ENCODE assay signal across 10 mouse cellular contexts in genomic region chr4:133658729-133659128, GRCm38 (mm10). TPM values are rescaled to one million over a fixed set of nuclear protein-coding genes. Genes with fewer than 3 reads are reported as not detected.
DNase-seq lines count a peak whose midpoint lies in the region; ATAC-seq and TF ChIP-seq lines count a peak whose summit lies in the region.
"Had no signal": no experiment of that assay in that cellular context is flagged by ENCODE, and none has a peak within 500 bp of the region (broad histone marks: within the 10 kb centered on the region; RNA-seq: fewer than 3 reads in every experiment).

No protein-coding gene starts in this region.

- H3K27ac ChIP-seq in kidney, embryonic 15.5 days, result peak overlapping the region; percentile 99
- peak overlapping the region; percentile 99 for H3K27ac ChIP-seq in ES-Bruce4 (ENCODE audit: insufficient read depth, low read length)
- peak overlapping the region; percentile 99 for H3K27ac ChIP-seq in bone marrow macrophage, adult 2 months (ENCODE audit: insufficient read depth, low read depth, low read length)
- peak overlapping the region; percentile 93; the same call in 1 of the 2 replicates for H3K27ac ChIP-seq in limb, embryonic 15.5 days

- DNase-seq in kidney, postnatal 14 days, result no peak
- DNase-seq in gastrocnemius, postnatal 25 days, result no peak
- DNase-seq in embryo, embryonic 11 days, result no peak
- no peak for DNase-seq in adrenal gland, postnatal 14 days

- peaks cover 15% of the 10 kb centered on the region for H3K36me3 ChIP-seq in kidney, embryonic 15.5 days
- no peaks in the 10 kb centered on the region for H3K36me3 ChIP-seq in ES-Bruce4 (ENCODE audit: control insufficient read depth, insufficient read depth, low read length, poor library complexity, severe bottlenecking)
- H3K36me3 ChIP-seq in limb, embryonic 15.5 days, result peaks cover 9% of the 10 kb centered on the region; the same call in 1 of the 2 replicates

- peak; percentile 92 for TF ChIP-seq EP300 in ES-Bruce4 (IDR thresholded peaks at IDR 0.05; ENCODE audit: insufficient read depth, low read depth, low read length)

- WGBS in kidney, embryonic 15.5 days, result 41% methylated on average over 2 of the region's 2 CpGs
- 36% methylated on average over 2 of the region's 2 CpGs for WGBS in limb, embryonic 15.5 days

- H3K4me3 ChIP-seq in kidney, embryonic 15.5 days (replicated peaks), result no peak overlapping the region
- H3K4me3 ChIP-seq in ES-Bruce4 (ENCODE audit: low read depth, low read length), result peak overlapping the region; percentile 39
- H3K4me3 ChIP-seq in bone marrow macrophage, adult 2 months (ENCODE audit: insufficient read depth, low read length), result peak overlapping the region; percentile 59
- H3K4me3 ChIP-seq in limb, embryonic 15.5 days, result no peak overlapping the region

- no peaks in the 10 kb centered on the region for H3K27me3 ChIP-seq in kidney, embryonic 15.5 days
- H3K27me3 ChIP-seq in ES-Bruce4 (ENCODE audit: control insufficient read depth, insufficient read depth, low read length, poor library complexity, severe bottlenecking), result no peaks in the 10 kb centered on the region
- H3K27me3 ChIP-seq in limb, embryonic 15.5 days, result no peaks in the 10 kb centered on the region
- H3K27me3 ChIP-seq: megakaryocyte, embryonic 14.5 days; Patski had no signal

- no peak for TF ChIP-seq POLR2A in ES-Bruce4 (IDR thresholded peaks at IDR 0.05; ENCODE audit: insufficient read depth, low read length)
- TF ChIP-seq POLR2A in bone marrow macrophage, adult 2 months (IDR thresholded peaks at IDR 0.05; ENCODE audit: borderline replicate concordance, low read depth, low read length), result no peak

- no peaks in the 10 kb centered on the region for H3K9me3 ChIP-seq in kidney, embryonic 15.5 days (replicated peaks)
- H3K9me3 ChIP-seq in ES-Bruce4 (replicated peaks; ENCODE audit: control insufficient read depth, insufficient read depth, low read length, poor library complexity, severe bottlenecking), result no peaks in the 10 kb centered on the region
- H3K9me3 ChIP-seq in limb, embryonic 15.5 days, result no peaks in the 10 kb centered on the region
- H3K9me3 ChIP-seq: megakaryocyte, embryonic 14.5 days had no signal

- peaks cover 61% of the 10 kb centered on the region for H3K4me1 ChIP-seq in kidney, embryonic 15.5 days
- H3K4me1 ChIP-seq in ES-Bruce4 (ENCODE audit: control insufficient read depth, insufficient read depth, low read length), result no peaks in the 10 kb centered on the region
- peaks cover 29% of the 10 kb centered on the region for H3K4me1 ChIP-seq in bone marrow macrophage, adult 2 months (ENCODE audit: control insufficient read depth, insufficient read depth, low read length)
- H3K4me1 ChIP-seq in limb, embryonic 15.5 days, result peaks cover 36% of the 10 kb centered on the region

- no peak for TF ChIP-seq CTCF in ES-Bruce4 (IDR thresholded peaks at IDR 0.05; ENCODE audit: low read depth, low read length)
- no peak for TF ChIP-seq CTCF in bone marrow macrophage, adult 2 months (IDR thresholded peaks at IDR 0.05; ENCODE audit: low read depth, low read length)

- ATAC-seq in kidney, embryonic 15.5 days (replicated peaks; ENCODE audit: low FRiP score), result no peak
- ATAC-seq in limb, embryonic 15.5 days (ENCODE audit: insufficient number of reproducible peaks, low FRiP score, low TSS enrichment, low read depth), result no peak
- ATAC-seq: Patski had no signal

- H3K9ac ChIP-seq in kidney, embryonic 15.5 days, result no peak overlapping the region
- peak overlapping the region; percentile 37 for H3K9ac ChIP-seq in ES-Bruce4 (ENCODE audit: low read depth, poor library complexity, severe bottlenecking)
- no peak overlapping the region for H3K9ac ChIP-seq in limb, embryonic 15.5 days

- H3K4me2 ChIP-seq in kidney, embryonic 15.5 days, result peak overlapping the region; percentile 63
- H3K4me2 ChIP-seq in limb, embryonic 15.5 days, result no peak overlapping the region

RNA-seq across cellular contexts. Expression of gene Zdhhc18, which starts 8.8 kb away (rescaled TPM):
- 2.5 and 3.8 TPM in 2 replicates for polyA plus RNA-seq in kidney, embryonic 15.5 days (2015; fragmentation: Nextera tagmentation; extraction: Ambion mirVana)
- polyA plus RNA-seq in ES-Bruce4 (2011; ENCODE audit: insufficient read depth, insufficient read length, low read depth, missing spikeins), result 34.4 and 43.8 TPM in 2 replicates
- polyA plus RNA-seq in bone marrow macrophage, adult 2 months (2012; ENCODE audit: insufficient read depth, insufficient read length, missing spikeins), result 19.4 and 27.4 TPM in 2 replicates
- polyA plus RNA-seq in limb, embryonic 15.5 days (2015; fragmentation: Nextera tagmentation; extraction: Ambion mirVana), result 2.9 and 3.6 TPM in 2 replicates
- 10 to 100 TPM; 22.9 to 24.3 TPM for total RNA-seq in gastrocnemius, postnatal 25 days (2021)
- total RNA-seq in adrenal gland, postnatal 14 days (2021), result 16.9 and 29.9 TPM in 2 replicates

RNA-seq across cellular contexts. Expression of gene Pigv, which starts 13.7 kb away (rescaled TPM):
- 19.9 and 20.2 TPM in 2 replicates for polyA plus RNA-seq in kidney, embryonic 15.5 days (2015; fragmentation: Nextera tagmentation; extraction: Ambion mirVana)
- polyA plus RNA-seq in ES-Bruce4 (2011; ENCODE audit: insufficient read depth, insufficient read length, low read depth, missing spikeins), result 12.8 and 15.2 TPM in 2 replicates
- 15.5 and 16.6 TPM in 2 replicates for polyA plus RNA-seq in bone marrow macrophage, adult 2 months (2012; ENCODE audit: insufficient read depth, insufficient read length, missing spikeins)
- polyA plus RNA-seq in limb, embryonic 15.5 days (2015; fragmentation: Nextera tagmentation; extraction: Ambion mirVana), result 14.6 and 15.3 TPM in 2 replicates
- 1 to 10 TPM; 8.3 to 9.6 TPM for total RNA-seq in gastrocnemius, postnatal 25 days (2021)
- total RNA-seq in adrenal gland, postnatal 14 days (2021), result 13.9 and 17.2 TPM in 2 replicates

RNA-seq across cellular contexts. Expression of gene Sfn, which starts 56.8 kb away (rescaled TPM):
- polyA plus RNA-seq in kidney, embryonic 15.5 days (2015; fragmentation: Nextera tagmentation; extraction: Ambion mirVana), result 9.8 and 13.3 TPM in 2 replicates
- 250 and 292 TPM in 2 replicates for polyA plus RNA-seq in ES-Bruce4 (2011; ENCODE audit: insufficient read depth, insufficient read length, low read depth, missing spikeins)
- 2.5 and 3.3 TPM in 2 replicates for polyA plus RNA-seq in bone marrow macrophage, adult 2 months (2012; ENCODE audit: insufficient read depth, insufficient read length, missing spikeins)
- 499 and 506 TPM in 2 replicates for polyA plus RNA-seq in limb, embryonic 15.5 days (2015; fragmentation: Nextera tagmentation; extraction: Ambion mirVana)
- total RNA-seq in gastrocnemius, postnatal 25 days (2021), result 1 to 10 TPM; 1.1 to 1.2 TPM
- 1.7 and 4.2 TPM in 2 replicates for total RNA-seq in adrenal gland, postnatal 14 days (2021)

Comparison
In these comparisons a context has a peak if more than half of its experiments do, and no peak if none do; other contexts are left out.
1. H3K4me3 ChIP-seq: peak in ES-Bruce4 (single experiment) and bone marrow macrophage, adult 2 months (single experiment); none in kidney, embryonic 15.5 days (single experiment) and limb, embryonic 15.5 days (single experiment).
2. RNA of gene Sfn, which starts 56.8 kb away (polyA plus RNA-seq): 499 to 506 TPM in limb, embryonic 15.5 days and 250 to 292 TPM in ES-Bruce4; 9.8 to 13.3 TPM in kidney, embryonic 15.5 days and 2.5 to 3.3 TPM in bone marrow macrophage, adult 2 months; every median in the first group is over 10 times any median in the second.
3. Peak in every context shown above with its lines, with median percentiles within 50 percentile points of each other: H3K27ac ChIP-seq.